Mouse (Mus musculus) embryonic facial prominence, embryonic 12.5 days (tissue): ENCODE measurements around the gene Znrf3. TPM values are rescaled to one million over a fixed set of nuclear protein-coding genes. Genes with fewer than 3 reads are reported as not detected.

Source experiments
- ATAC-seq: fragments of 200-750 bp; cut with Nextera tagmentation; 2 replicates; pipeline ENCODE4 v1.8.0; 2017; ENCODE audit not compliant: insufficient number of reproducible peaks, insufficient read depth, low FRiP score, low TSS enrichment
- H3K27ac ChIP-seq: fragments of 300-500 bp; sonication (generic); 2 replicates; pipeline ENCODE4 v1.5.1; 2016; ENCODE audit warnings: mild to moderate bottlenecking
- H3K27me3 ChIP-seq: fragments of 300-500 bp; sonication (generic); 2 replicates; pipeline ENCODE4 v1.6.1; 2016; ENCODE audit warnings: mild to moderate bottlenecking, moderate library complexity
- H3K36me3 ChIP-seq: fragments of 300-500 bp; sonication (generic); 2 replicates; pipeline ENCODE4 v1.6.1; 2016; ENCODE audit warnings: mild to moderate bottlenecking
- H3K4me1 ChIP-seq: fragments of 300-500 bp; sonication (generic); 2 replicates; pipeline ENCODE4 v1.6.1; 2016
- H3K4me2 ChIP-seq: fragments of 300-500 bp; sonication (generic); replicated peaks from 2 replicates; pipeline ENCODE4 v1.6.1; 2016; ENCODE audit warnings: mild to moderate bottlenecking, moderate library complexity
- H3K4me3 ChIP-seq: fragments of 300-500 bp; sonication (generic); 2 replicates; pipeline ENCODE4 v1.5.1; 2016; ENCODE audit warnings: mild to moderate bottlenecking
- H3K9ac ChIP-seq: fragments of 300-500 bp; sonication (generic); 2 replicates; pipeline ENCODE4 v1.6.1; 2016; ENCODE audit warnings: mild to moderate bottlenecking, moderate library complexity
- H3K9me3 ChIP-seq: fragments of 300-500 bp; sonication (generic); 2 replicates; pipeline ENCODE4 v1.6.1; 2016; ENCODE audit warnings: mild to moderate bottlenecking, moderate library complexity
- WGBS: fragments of 180-500 bp; shearing (Covaris S2); methylation state at CpG from one replicate; pipeline ENCODE4 v1.1.7; 2016; 5-methylcytosine and 5-hydroxymethylcytosine counted together
- polyA plus RNA-seq: library from polyadenylated mRNA; unstranded; fragments of >200 nt; fragmentation: Nextera tagmentation; extraction: Ambion mirVana; gene quantifications from 2 replicates; pipeline ENCODE4 v1.2.1, GENCODE M21; 2016

The Znrf3 gene
- polyA plus RNA-seq, 1 experiment from 2014 or later, result 12.2 TPM

GRCm38 (mm10) chr11:5380275-5380674 lies 64.4 kb downstream of the Znrf3 start:
- Histone ChIP-seq H3K4me1 (peaks cover 6% of the 10 kb centered on the region; the same call in 1 of the 2 replicates), H3K27me3 (no peaks in the 10 kb centered on the region), H3K27ac (no peak overlapping the region), H3K9ac (no peak overlapping the region), H3K4me3 (no peak overlapping the region), H3K9me3 (no peaks in the 10 kb centered on the region), H3K4me2 (no peak overlapping the region), H3K36me3 (no peaks in the 10 kb centered on the region)
- no peak for ATAC-seq
- 82% methylated on average over 3 of the region's 3 CpGs for WGBS

GRCm38 (mm10) chr11:5369176-5369575 lies 75.5 kb downstream of the Znrf3 start:
- no peaks in the 10 kb centered on the region for H3K36me3 ChIP-seq
- no peak overlapping the region for H3K27ac ChIP-seq
- no peak overlapping the region for H3K9ac ChIP-seq
- H3K4me1 ChIP-seq, result no peaks in the 10 kb centered on the region
- ATAC-seq, result no peak
- H3K9me3 ChIP-seq, result no peaks in the 10 kb centered on the region
- no peaks in the 10 kb centered on the region for H3K27me3 ChIP-seq
- H3K4me3 ChIP-seq, result no peak overlapping the region
- no peak overlapping the region for H3K4me2 ChIP-seq
- 77% methylated on average over 10 of the region's 10 CpGs for WGBS

GRCm38 (mm10) chr11:5368492-5368891 lies 76.2 kb downstream of the Znrf3 start:
- H3K4me3 ChIP-seq, result no peak overlapping the region
- H3K4me1 ChIP-seq, result no peaks in the 10 kb centered on the region
- no peak for ATAC-seq
- no peaks in the 10 kb centered on the region for H3K27me3 ChIP-seq
- no peak overlapping the region for H3K4me2 ChIP-seq
- H3K9me3 ChIP-seq, result no peaks in the 10 kb centered on the region
- H3K36me3 ChIP-seq, result no peaks in the 10 kb centered on the region
- no peak overlapping the region for H3K27ac ChIP-seq
- no peak overlapping the region for H3K9ac ChIP-seq

- ATAC-seq, result no peak
- 95% methylated on average over 2 of the region's 2 CpGs for WGBS
Measured at GRCm38 (mm10) chr11:5355266-5355764, 89.3 kb downstream of the Znrf3 start.

GRCm38 (mm10) chr11:5354753-5355152 lies 89.9 kb downstream of the Znrf3 start:
- Histone ChIP-seq H3K9ac (no peak overlapping the region), H3K27ac (no peak overlapping the region), H3K9me3 (no peaks in the 10 kb centered on the region), H3K27me3 (no peaks in the 10 kb centered on the region), H3K36me3 (no peaks in the 10 kb centered on the region; the same call in 1 of the 2 replicates), H3K4me2 (no peak overlapping the region), H3K4me3 (no peak overlapping the region), H3K4me1 (peaks cover 3% of the 10 kb centered on the region; the same call in 1 of the 2 replicates)
- 88% methylated on average over 1 of the region's 1 CpGs for WGBS
- ATAC-seq, result no peak

More at GRCm38 (mm10) chr11:5355266-5355764, 89.3 kb downstream of the Znrf3 start:
- H3K4me2 ChIP-seq, result no peak overlapping the region
- no peak overlapping the region for H3K4me3 ChIP-seq
- H3K27me3 ChIP-seq, result no peaks in the 10 kb centered on the region
- no peaks in the 10 kb centered on the region; the same call in 1 of the 2 replicates for H3K36me3 ChIP-seq
- no peak overlapping the region for H3K9ac ChIP-seq
- no peak overlapping the region for H3K27ac ChIP-seq
- no peaks in the 10 kb centered on the region for H3K9me3 ChIP-seq
- H3K4me1 ChIP-seq, result peaks cover 3% of the 10 kb centered on the region; the same call in 1 of the 2 replicates

- Histone ChIP-seq H3K4me3 (no peak overlapping the region), H3K4me2 (no peak overlapping the region), H3K9ac (no peak overlapping the region), H3K27ac (no peak overlapping the region), H3K27me3 (no peaks in the 10 kb centered on the region), H3K9me3 (no peaks in the 10 kb centered on the region), H3K36me3 (no peaks in the 10 kb centered on the region; the same call in 1 of the 2 replicates), H3K4me1 (peaks cover 3% of the 10 kb centered on the region; the same call in 1 of the 2 replicates)
- no peak for ATAC-seq
Measured at GRCm38 (mm10) chr11:5353032-5353431, 91.6 kb downstream of the Znrf3 start.

GRCm38 (mm10) chr11:5349483-5349882 lies 95.2 kb downstream of the Znrf3 start:
- ATAC-seq, result no peak
- H3K4me2 ChIP-seq, result no peak overlapping the region
- 95% methylated on average over 5 of the region's 5 CpGs for WGBS

GRCm38 (mm10) chr11:5346845-5347640 lies 97.6 kb downstream of the Znrf3 start:
- H3K36me3 ChIP-seq, result no peaks in the 10 kb centered on the region
- ATAC-seq, result no peak
- H3K9ac ChIP-seq, result no peak overlapping the region
- H3K27ac ChIP-seq, result no peak overlapping the region
- H3K4me1 ChIP-seq, result no peaks in the 10 kb centered on the region
- no peaks in the 10 kb centered on the region for H3K27me3 ChIP-seq
- no peak overlapping the region for H3K4me3 ChIP-seq
- no peaks in the 10 kb centered on the region for H3K9me3 ChIP-seq
- WGBS, result 66% methylated on average over 4 of the region's 4 CpGs
- no peak overlapping the region for H3K4me2 ChIP-seq

More at GRCm38 (mm10) chr11:5349483-5349882, 95.2 kb downstream of the Znrf3 start:
- H3K9ac ChIP-seq, result no peak overlapping the region
- H3K27ac ChIP-seq, result no peak overlapping the region
- no peak overlapping the region for H3K4me3 ChIP-seq
- no peaks in the 10 kb centered on the region; the same call in 1 of the 2 replicates for H3K36me3 ChIP-seq
- no peaks in the 10 kb centered on the region for H3K27me3 ChIP-seq
- H3K4me1 ChIP-seq, result no peaks in the 10 kb centered on the region
- H3K9me3 ChIP-seq, result no peaks in the 10 kb centered on the region

GRCm38 (mm10) chr11:5343748-5344147 lies 100.9 kb downstream of the Znrf3 start:
- no peak overlapping the region for H3K4me2 ChIP-seq
- no peak overlapping the region for H3K27ac ChIP-seq
- 94% methylated on average over 4 of the region's 4 CpGs for WGBS
- no peaks in the 10 kb centered on the region for H3K4me1 ChIP-seq
- H3K9me3 ChIP-seq, result no peaks in the 10 kb centered on the region
- no peak overlapping the region for H3K4me3 ChIP-seq
- H3K36me3 ChIP-seq, result no peaks in the 10 kb centered on the region
- no peak overlapping the region for H3K9ac ChIP-seq
- ATAC-seq, result no peak
- no peaks in the 10 kb centered on the region for H3K27me3 ChIP-seq

- no peak for ATAC-seq
- H3K9ac ChIP-seq, result no peak overlapping the region
- WGBS, result 96% methylated on average over 1 of the region's 1 CpGs
- H3K4me3 ChIP-seq, result no peak overlapping the region
- no peaks in the 10 kb centered on the region for H3K4me1 ChIP-seq
- no peaks in the 10 kb centered on the region for H3K9me3 ChIP-seq
- H3K27me3 ChIP-seq, result no peaks in the 10 kb centered on the region
- no peak overlapping the region for H3K27ac ChIP-seq
- H3K36me3 ChIP-seq, result 0 out of 2 replicates have a peak, but pooled peaks cover 3% of the 10 kb centered on the region
- H3K4me2 ChIP-seq, result no peak overlapping the region
Measured at GRCm38 (mm10) chr11:5339732-5340131, 104.9 kb downstream of the Znrf3 start.

GRCm38 (mm10) chr11:5336852-5337251 lies 107.8 kb downstream of the Znrf3 start:
- no peak for ATAC-seq
- no peak overlapping the region for H3K9ac ChIP-seq
- no peak overlapping the region for H3K4me3 ChIP-seq
- no peak overlapping the region for H3K4me2 ChIP-seq
- H3K4me1 ChIP-seq, result no peaks in the 10 kb centered on the region
- H3K27ac ChIP-seq, result no peak overlapping the region
- H3K9me3 ChIP-seq, result no peaks in the 10 kb centered on the region
- 83% methylated on average over 7 of the region's 7 CpGs for WGBS
- no peaks in the 10 kb centered on the region for H3K27me3 ChIP-seq
- 0 out of 2 replicates have a peak, but pooled peaks cover 3% of the 10 kb centered on the region for H3K36me3 ChIP-seq

- no peak overlapping the region for H3K27ac ChIP-seq
- no peaks in the 10 kb centered on the region for H3K27me3 ChIP-seq
- no peaks in the 10 kb centered on the region for H3K4me1 ChIP-seq
- no peaks in the 10 kb centered on the region for H3K9me3 ChIP-seq
- no peak overlapping the region for H3K4me3 ChIP-seq
- no peak overlapping the region for H3K9ac ChIP-seq
- 0 out of 2 replicates have a peak, but pooled peaks cover 8% of the 10 kb centered on the region for H3K36me3 ChIP-seq
- ATAC-seq, result no peak
- H3K4me2 ChIP-seq, result no peak overlapping the region
Measured at GRCm38 (mm10) chr11:5336269-5336668, 108.4 kb downstream of the Znrf3 start.
